In the genomic region with DNA sequence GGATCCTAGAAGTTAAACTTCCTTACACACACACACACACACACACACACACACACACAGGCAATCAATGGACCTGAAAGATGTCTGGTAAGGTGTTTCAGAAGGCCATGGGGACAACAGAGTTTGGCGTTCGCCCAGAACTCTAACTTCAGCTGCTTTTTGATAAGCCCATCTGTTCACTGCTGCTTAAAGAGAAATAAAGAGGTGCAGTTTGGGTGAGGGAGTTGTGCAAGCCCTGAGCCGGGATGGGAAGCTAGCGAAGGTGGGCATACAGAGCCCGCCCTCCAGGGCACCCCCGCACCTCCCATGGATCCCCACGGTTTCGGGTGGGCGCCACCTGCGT, we compare ENCODE assay signal across 8 mouse cellular contexts. TPM values are rescaled to one million over a fixed set of nuclear protein-coding genes. Genes with fewer than 3 reads are reported as not detected.
A peak's percentile ranks its signal among the peaks of the same experiment; 100 is the strongest.
DNase-seq lines count a peak whose midpoint lies in the region; ATAC-seq and TF ChIP-seq lines count a peak whose summit lies in the region.

No protein-coding gene starts in this region.

- in situ Hi-C loops in CH12.LX (cut with MboI; ENCODE audit: low pct_ligation_motif_present, low pct_unique_long_range_greater_than_20kb, low sequenced_read_pairs), result loop anchor here (10.0 kb wide), 1 partner anchor 59 kb away; no protein-coding TSS in a partner anchor

- H3K9me3 ChIP-seq in heart, embryonic 12.5 days (replicated peaks), result no peaks in the 10 kb centered on the region
- no peaks in the 10 kb centered on the region for H3K9me3 ChIP-seq in CH12.LX (replicated peaks; ENCODE audit: low read length)
- H3K9me3 ChIP-seq in limb, embryonic 13.5 days, result no peaks in the 10 kb centered on the region
- no peaks in the 10 kb centered on the region for H3K9me3 ChIP-seq in stomach, embryonic 14.5 days (ENCODE audit: control insufficient read depth, low read depth, low read length)

- no peak for TF ChIP-seq CTCF in CH12.LX (conservative IDR thresholded peaks at IDR 0.05 in 1 of 2, IDR thresholded peaks at IDR 0.05 in 1 of 2; ENCODE audit: low read depth in 2 of 2, low read length in 2 of 2)

- no peaks in the 10 kb centered on the region for H3K36me3 ChIP-seq in heart, embryonic 12.5 days
- peaks cover 3 to 20% of the 10 kb centered on the region in 2 experiments for H3K36me3 ChIP-seq in CH12.LX (replicated peaks in 1 of 2; ENCODE audit: control insufficient read depth in 1 of 2, insufficient read depth in 1 of 2, low read length in 1 of 2)
- H3K36me3 ChIP-seq in limb, embryonic 13.5 days, result no peaks in the 10 kb centered on the region
- H3K36me3 ChIP-seq in stomach, embryonic 14.5 days (ENCODE audit: control insufficient read depth, insufficient read depth, low read length), result no peaks in the 10 kb centered on the region

- ATAC-seq in heart, embryonic 12.5 days (ENCODE audit: insufficient number of reproducible peaks, low FRiP score), result no peak
- ATAC-seq in erythroblast, adult 5-6 weeks (replicated peaks; ENCODE audit: low FRiP score, poor library complexity, severe bottlenecking), result 0 out of 2 replicates have a peak, but pooled peaks have one; percentile 24
- ATAC-seq in limb, embryonic 13.5 days (ENCODE audit: low FRiP score, low read depth), result peak; percentile 7; the same call in 1 of the 2 replicates
- no peak for ATAC-seq in stomach, embryonic 14.5 days (ENCODE audit: insufficient number of reproducible peaks, insufficient read depth, low FRiP score, low read depth)

- peaks cover 39% of the 10 kb centered on the region for H3K79me2 ChIP-seq in CH12.LX (replicated peaks; ENCODE audit: control insufficient read depth, extremely low read depth, insufficient read depth, poor library complexity, severe bottlenecking)

- H3K27me3 ChIP-seq in heart, embryonic 12.5 days (replicated peaks), result peaks cover 37% of the 10 kb centered on the region
- H3K27me3 ChIP-seq in CH12.LX (replicated peaks), result no peaks in the 10 kb centered on the region
- peaks cover 62% of the 10 kb centered on the region for H3K27me3 ChIP-seq in limb, embryonic 13.5 days
- 0 out of 2 replicates have a peak, but pooled peaks cover 3% of the 10 kb centered on the region for H3K27me3 ChIP-seq in stomach, embryonic 14.5 days (ENCODE audit: control insufficient read depth, insufficient read depth, low read length)

- H3K4me3 ChIP-seq in heart, embryonic 12.5 days, result peak overlapping the region; percentile 68
- peak overlapping the region; percentile 80 to 97 (median 85) for H3K4me3 ChIP-seq in CH12.LX (replicated peaks in 1 of 3; ENCODE audit: low read depth in 2 of 3, low read length in 2 of 3, poor library complexity in 1 of 3)
- peak overlapping the region; percentile 67 for H3K4me3 ChIP-seq in limb, embryonic 13.5 days
- peak overlapping the region; percentile 60 for H3K4me3 ChIP-seq in stomach, embryonic 14.5 days (ENCODE audit: low read depth, low read length)

- TF ChIP-seq EP300 in CH12.LX (IDR thresholded peaks at IDR 0.05; ENCODE audit: low read length), result no peak

- no peak for DNase-seq in heart, postnatal 25 days (ENCODE audit: low spot score)
- DNase-seq in CH12.LX (ENCODE audit: extremely low read depth), result no peak
- no peak for DNase-seq in right cerebral cortex, adult 2 months (ENCODE audit: low spot score in 2 of 2)
- no peak for DNase-seq in ovary, postnatal 14 days (ENCODE audit: low spot score)

- dilution Hi-C loops in CH12.LX (cut with MboI; ENCODE audit: extremely low pct_ligation_motif_present, extremely low pct_unique_long_range_greater_than_20kb, low sequenced_read_pairs), result no loop called here

- no peak for TF ChIP-seq RAD21 in CH12.LX (IDR thresholded peaks at IDR 0.05; ENCODE audit: low read depth, low read length)

- intact Hi-C loops in heart, postnatal 25 days (cut with DNase I), result loop anchor here (5.0 kb wide), 1 partner anchor 102 kb away; no protein-coding TSS in a partner anchor

- no peak for TF ChIP-seq POLR2A in CH12.LX (IDR thresholded peaks at IDR 0.05; ENCODE audit: low read depth, low read length)

- H3K27ac ChIP-seq in heart, embryonic 12.5 days (ENCODE audit: poor library complexity, severe bottlenecking), result no peak overlapping the region
- peak overlapping the region; percentile 41 for H3K27ac ChIP-seq in CH12.LX (ENCODE audit: insufficient read depth, low read depth)
- H3K27ac ChIP-seq in limb, embryonic 13.5 days, result no peak overlapping the region
- H3K27ac ChIP-seq in stomach, embryonic 14.5 days (ENCODE audit: low read length), result no peak overlapping the region

- H3K9ac ChIP-seq in heart, embryonic 12.5 days, result peak overlapping the region; percentile 52
- H3K9ac ChIP-seq in CH12.LX (ENCODE audit: insufficient read depth, low read depth), result peak overlapping the region; percentile 69
- peak overlapping the region; percentile 67 for H3K9ac ChIP-seq in limb, embryonic 13.5 days
- H3K9ac ChIP-seq in stomach, embryonic 14.5 days (replicated peaks; ENCODE audit: low read depth, low read length), result peak overlapping the region; percentile 26

- H3K4me2 ChIP-seq in heart, embryonic 12.5 days, result peak overlapping the region; percentile 98
- peak overlapping the region; percentile 64 for H3K4me2 ChIP-seq in CH12.LX (ENCODE audit: insufficient read depth, low read depth, poor library complexity, severe bottlenecking)
- peak overlapping the region; percentile 99 for H3K4me2 ChIP-seq in limb, embryonic 13.5 days (replicated peaks)
- peak overlapping the region; percentile 98 for H3K4me2 ChIP-seq in stomach, embryonic 14.5 days (replicated peaks; ENCODE audit: low read depth, low read length)

- under 1% methylated on average over 10 of the region's 10 CpGs for WGBS in heart, embryonic 12.5 days
- WGBS in limb, embryonic 13.5 days, result under 1% methylated on average over 10 of the region's 10 CpGs
- WGBS in stomach, embryonic 14.5 days, result 2% methylated on average over 10 of the region's 10 CpGs

- peaks cover 19% of the 10 kb centered on the region for H3K4me1 ChIP-seq in heart, embryonic 12.5 days (replicated peaks)
- H3K4me1 ChIP-seq in CH12.LX (ENCODE audit: control insufficient read depth in 1 of 2, insufficient read depth in 2 of 2), result peaks cover 31 to 62% of the 10 kb centered on the region in 2 experiments
- peaks cover 22% of the 10 kb centered on the region for H3K4me1 ChIP-seq in limb, embryonic 13.5 days
- H3K4me1 ChIP-seq in stomach, embryonic 14.5 days (ENCODE audit: control insufficient read depth, insufficient read depth, low read length), result peaks cover 7% of the 10 kb centered on the region; the same call in 1 of the 2 replicates

TF ChIP-seq in CH12.LX, 34 proteins besides CTCF, POLR2A, EP300 and RAD21:
- no peak for TF ChIP-seq NELFE (IDR thresholded peaks at IDR 0.05; ENCODE audit: low read depth, low read length)
- no peak for TF ChIP-seq KAT2A (IDR thresholded peaks at IDR 0.05; ENCODE audit: insufficient replicate concordance, low read length)
- no peak for TF ChIP-seq PAX5 (IDR thresholded peaks at IDR 0.05; ENCODE audit: low read length)
- no peak for TF ChIP-seq ETS1 (conservative IDR thresholded peaks at IDR 0.05; ENCODE audit: low read depth, low read length)
- TF ChIP-seq ZKSCAN1 (IDR thresholded peaks at IDR 0.05; ENCODE audit: borderline replicate concordance, low read depth, low read length), result no peak
- TF ChIP-seq MAX (IDR thresholded peaks at IDR 0.05; ENCODE audit: low read length), result no peak
- TF ChIP-seq BHLHE40 (IDR thresholded peaks at IDR 0.05; ENCODE audit: low read depth, low read length), result no peak
- no peak for TF ChIP-seq MEF2A (IDR thresholded peaks at IDR 0.05; ENCODE audit: borderline replicate concordance, low read depth, low read length)
- TF ChIP-seq POLR2AphosphoS2 (IDR thresholded peaks at IDR 0.05; ENCODE audit: low read depth, low read length), result no peak
- no peak for TF ChIP-seq HCFC1 (IDR thresholded peaks at IDR 0.05; ENCODE audit: low read depth, low read length)
- TF ChIP-seq CHD1 (IDR thresholded peaks at IDR 0.05; ENCODE audit: low read depth, low read length), result no peak
- no peak for TF ChIP-seq ZNF384 (IDR thresholded peaks at IDR 0.05; ENCODE audit: low read depth, low read length)
- no peak for TF ChIP-seq IRF4 (IDR thresholded peaks at IDR 0.05; ENCODE audit: low read depth, low read length)
- no peak for TF ChIP-seq TBP (conservative IDR thresholded peaks at IDR 0.05; ENCODE audit: low read depth, low read length)
- no peak for TF ChIP-seq GABPA (IDR thresholded peaks at IDR 0.05; ENCODE audit: insufficient replicate concordance, low read depth, low read length)
- TF ChIP-seq RCOR1 (conservative IDR thresholded peaks at IDR 0.05; ENCODE audit: low read depth, low read length), result no peak
- TF ChIP-seq SMC3 (IDR thresholded peaks at IDR 0.05; ENCODE audit: low read depth, low read length), result no peak

RNA-seq across cellular contexts. Expression of gene Abcc4, which starts 0.6 kb away (rescaled TPM):
- polyA plus RNA-seq in heart, embryonic 12.5 days (2016; fragmentation: Nextera tagmentation; extraction: Ambion mirVana), result 2.2 TPM in 2 replicates
- 1 to 10 TPM; 7.6 to 7.9 TPM for total RNA-seq in heart, postnatal 25 days (2021)
- total RNA-seq in CH12.LX (2012; rRNA removed), result 22.4 and 28.7 TPM in 2 replicates
- 10.4 and 10.5 TPM in 2 replicates for total RNA-seq in CH12.LX (2014; rRNA removed)
- 23.3 and 26.5 TPM in 2 replicates for polyA plus RNA-seq in CH12.LX (2012; ENCODE audit: insufficient read length, low read depth)
- total RNA-seq in erythroblast, adult 5-6 weeks (2015; ENCODE audit: low replicate concordance), result 12.5 and 14.0 TPM in 2 replicates
- 10.1 and 12.8 TPM in 2 replicates for total RNA-seq in erythroblast, adult 5-6 weeks (2017; ENCODE audit: low replicate concordance)
- polyA plus RNA-seq in limb, embryonic 13.5 days (2015; fragmentation: Nextera tagmentation; extraction: Ambion mirVana), result 1.3 and 1.4 TPM in 2 replicates
- 5.0 and 5.6 TPM in 2 replicates for polyA plus RNA-seq in stomach, embryonic 14.5 days (2014; fragmentation: Nextera tagmentation; extraction: Ambion mirVana)

Comparison
In these comparisons a context has a peak if more than half of its experiments do, and no peak if none do; other contexts are left out.
1. ATAC-seq: peak in erythroblast, adult 5-6 weeks (single experiment) and limb, embryonic 13.5 days (single experiment); none in heart, embryonic 12.5 days (single experiment) and stomach, embryonic 14.5 days (single experiment).
2. Peak in every context shown above with its lines, with median percentiles within 50 percentile points of each other: H3K4me2 ChIP-seq, H3K4me3 ChIP-seq and H3K9ac ChIP-seq.